Mouse (Mus musculus) c-Kit-positive CD71-positive TER-119-positive erythroid progenitor cells, embryonic 14.5 days (primary cell): Measurements from ENCODE around the gene Nadsyn1.

ENCODE experiments used
- DNase-seq: peaks from one replicate; pipeline ENCODE4 v3.0.0-alpha.2; 2013; ENCODE audit warnings: low spot score

Nadsyn1 gene

GRCm38 (mm10) chr7:143801195-143802065 is 21.2 kb downstream of the Nadsyn1 start:
- DNase-seq: no peak

DNA sequence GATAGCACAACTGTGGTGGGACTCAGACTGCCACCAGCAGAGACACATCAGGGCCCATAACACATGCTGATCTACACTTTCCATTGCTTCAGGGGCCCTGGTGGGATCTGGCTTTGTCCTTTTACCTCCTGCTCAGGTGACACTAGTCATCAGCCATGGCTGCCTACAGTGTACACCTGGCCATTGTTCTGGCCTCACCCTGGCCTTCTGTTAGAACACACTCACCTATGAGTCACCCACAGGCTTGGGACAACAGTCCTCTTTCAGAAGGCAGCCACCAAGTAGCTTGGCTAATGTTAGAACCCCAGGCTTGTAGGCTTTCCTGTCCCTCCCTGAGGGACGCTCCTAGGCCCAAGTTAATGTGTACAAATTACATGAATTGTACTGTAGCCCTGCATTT is 21.9 kb downstream of the Nadsyn1 start:
- DNase-seq: no peak

GRCm38 (mm10) chr7:143798783-143799182 is 23.9 kb downstream of the Nadsyn1 start:
- no peak for DNase-seq

DNA sequence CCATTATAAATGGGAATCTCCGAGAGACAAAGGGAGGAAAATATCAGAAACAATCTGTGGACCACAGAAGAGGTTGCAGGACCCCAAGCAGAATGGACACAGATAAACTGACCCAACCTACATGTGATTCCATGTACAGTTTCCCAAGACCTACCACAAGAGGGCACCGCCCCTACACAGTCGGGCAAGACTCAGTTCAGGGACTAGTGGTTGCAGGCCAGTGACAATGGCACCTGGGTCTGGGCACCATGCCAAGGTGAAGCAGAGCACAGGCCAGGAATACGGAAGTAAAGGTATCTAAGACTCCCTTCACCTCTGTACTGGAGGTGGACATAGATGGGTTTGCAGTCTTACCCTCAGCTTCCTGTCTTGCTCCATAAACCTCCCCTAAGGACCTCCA is 29.5 kb downstream of the Nadsyn1 start:
- DNase-seq: no peak

GRCm38 (mm10) chr7:143792336-143792985 is 30.2 kb downstream of the Nadsyn1 start:
- DNase-seq: no peak

DNA sequence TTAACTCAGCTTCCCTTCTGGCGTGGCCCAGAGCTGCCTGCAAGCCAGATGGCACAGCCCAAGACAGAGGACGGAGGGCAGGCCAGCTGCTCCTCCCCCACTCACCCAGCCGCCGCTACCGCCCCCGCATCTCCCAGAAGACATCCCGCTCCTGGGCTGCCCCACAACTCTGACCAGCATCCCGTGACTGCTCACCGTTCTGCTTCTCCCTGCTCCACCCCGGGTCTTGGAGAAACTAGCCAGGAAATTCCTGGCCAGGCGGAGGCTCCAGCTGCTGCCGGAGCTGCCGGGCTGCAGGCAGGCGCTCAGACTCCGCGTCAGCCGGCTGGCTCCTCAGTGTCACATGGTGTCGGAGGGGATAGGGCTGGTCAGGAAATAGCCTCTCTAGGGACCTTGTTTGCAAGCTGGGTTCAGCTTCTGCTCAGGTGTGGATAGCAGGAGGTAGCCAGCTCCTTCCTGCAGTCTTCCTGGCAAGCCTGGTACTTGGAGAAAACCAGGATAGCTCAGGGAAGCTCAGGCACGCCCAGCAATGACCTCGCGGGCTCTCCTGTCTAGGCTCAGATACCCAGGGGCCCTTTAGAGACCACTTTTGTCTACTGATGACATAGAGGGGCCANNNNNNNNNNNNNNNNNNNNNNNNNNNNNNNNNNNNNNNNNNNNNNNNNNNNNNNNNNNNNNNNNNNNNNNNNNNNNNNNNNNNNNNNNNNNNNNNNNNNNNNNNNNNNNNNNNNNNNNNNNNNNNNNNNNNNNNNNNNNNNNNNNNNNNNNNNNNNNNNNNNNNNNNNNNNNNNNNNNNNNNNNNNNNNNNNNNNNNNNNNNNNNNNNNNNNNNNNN is 38.4 kb downstream of the Nadsyn1 start, which contains the start of gene Mrgpre:
Gene Mrgpre (minus strand): TSS at position 505 of the 834 bp plus-strand sequence.
- DNase-seq: no peak

GRCm38 (mm10) chr7:143783378-143783995 is 39.2 kb downstream of the Nadsyn1 start:
- no peak for DNase-seq

DNA sequence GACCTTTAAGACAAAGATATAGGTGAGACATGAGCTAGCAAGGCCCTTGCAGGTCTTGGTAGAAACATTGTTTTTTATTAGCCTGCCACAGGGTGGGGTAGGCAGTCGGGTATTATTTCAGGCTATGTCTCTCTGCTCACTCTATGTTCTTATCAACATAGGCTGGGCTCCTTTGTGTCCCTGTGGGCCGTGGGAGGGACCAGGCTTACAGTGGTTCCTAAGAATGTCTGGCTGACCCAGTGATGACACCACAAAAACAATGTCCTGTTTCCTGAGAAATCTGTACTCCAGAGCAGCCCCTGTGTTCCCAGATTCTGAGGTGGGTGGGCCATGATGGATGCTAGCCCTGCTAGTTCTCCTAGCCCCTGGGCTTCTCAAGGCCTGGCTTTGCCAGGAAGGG is 45.3 kb downstream of the Nadsyn1 start:
- DNase-seq: no peak

- no peak for DNase-seq
These were observed 46.5 kb downstream of the Nadsyn1 start for GRCm38 (mm10) chr7:143776137-143776536.

- DNase-seq: no peak
These were observed 53.2 kb downstream of the Nadsyn1 start for GRCm38 (mm10) chr7:143769461-143769860.

DNA sequence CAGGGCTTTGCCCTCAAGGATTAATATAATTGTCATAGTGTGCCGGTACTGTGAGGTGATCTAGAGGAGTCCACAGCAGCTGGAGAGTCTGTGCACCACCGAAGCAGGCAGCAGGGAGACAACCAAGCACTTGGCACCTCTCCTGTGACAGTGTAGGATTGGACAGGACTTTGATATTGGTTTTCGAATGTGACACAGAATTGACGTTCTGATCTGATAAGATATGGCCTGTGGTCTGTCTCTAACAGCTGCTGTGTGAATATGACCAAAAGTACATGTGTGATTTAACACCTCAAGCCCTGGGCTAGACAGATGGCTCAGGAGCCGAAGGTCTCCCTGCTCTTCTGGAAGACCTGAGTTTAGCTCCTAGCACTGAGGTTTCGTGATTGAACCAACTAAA is 54.4 kb downstream of the Nadsyn1 start:
- DNase-seq: no peak

- no peak for DNase-seq
These were observed 55.8 kb downstream of the Nadsyn1 start, which contains the start of gene Mrgprg for GRCm38 (mm10) chr7:143766893-143767292. Gene Mrgprg (minus strand): TSS chr7:143766993.

DNA sequence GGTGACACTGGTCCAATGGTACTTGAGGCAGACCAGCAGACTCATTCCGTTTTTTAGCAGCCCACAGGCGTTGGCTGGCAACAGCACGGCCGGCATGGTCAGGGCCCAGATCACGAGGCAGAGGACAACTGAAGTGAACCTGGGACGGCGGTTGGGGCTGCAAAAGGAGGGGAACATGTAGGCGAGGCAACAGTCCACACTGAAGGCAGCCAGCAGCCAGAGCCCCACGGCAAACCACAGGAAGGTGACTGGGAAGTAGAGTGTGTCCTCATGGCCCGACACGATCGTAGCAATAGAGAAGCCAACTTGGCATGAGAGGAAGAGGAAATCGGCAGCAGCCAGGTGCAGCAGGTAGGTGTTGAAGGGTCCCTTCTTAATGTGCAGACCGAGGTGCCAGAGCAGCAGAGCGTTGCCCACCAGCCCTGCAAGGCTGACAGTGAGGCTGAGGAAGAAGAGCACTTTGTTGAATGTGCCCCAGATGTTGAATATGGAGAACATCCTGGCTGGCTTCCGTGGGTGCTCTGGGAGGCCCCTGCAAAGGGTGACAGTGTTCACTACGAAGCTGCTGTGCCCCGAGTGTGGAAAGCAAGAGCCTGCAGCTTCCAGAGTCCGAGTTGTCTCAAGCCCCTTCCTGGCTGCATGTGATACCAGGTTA is 57.6 kb downstream of the Nadsyn1 start:
- DNase-seq: no peak

- peak; percentile 29 for DNase-seq
These were observed 58.9 kb downstream of the Nadsyn1 start for GRCm38 (mm10) chr7:143763794-143764193.

DNA sequence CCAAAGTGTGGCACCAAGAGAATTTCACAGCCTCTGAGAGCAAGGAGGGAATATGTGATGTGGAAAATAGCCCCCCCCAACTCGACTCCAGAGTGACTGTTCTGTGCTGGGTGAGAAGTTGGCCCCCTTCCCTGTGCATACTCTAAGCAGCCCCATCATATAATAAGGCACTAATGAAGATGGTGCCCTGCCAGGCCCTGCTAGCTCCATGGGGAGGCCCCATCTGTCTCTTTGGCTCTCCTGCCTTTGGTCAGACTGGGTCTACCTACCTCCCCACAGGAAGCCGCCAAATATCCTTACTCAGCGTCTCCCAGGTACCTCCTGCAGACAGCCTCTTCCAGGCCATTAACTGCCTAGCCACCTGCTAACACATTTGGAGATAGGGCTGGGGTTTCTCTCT is 63.7 kb downstream of the Nadsyn1 start:
- DNase-seq: no peak

- DNase-seq: no peak
These were observed 65.0 kb downstream of the Nadsyn1 start for GRCm38 (mm10) chr7:143757696-143758095.

- peak; percentile 27 for DNase-seq
These were observed 65.6 kb downstream of the Nadsyn1 start for GRCm38 (mm10) chr7:143757027-143757390.

GRCm38 (mm10) chr7:143756125-143757026 is 66.3 kb downstream of the Nadsyn1 start, which contains the start of gene Osbpl5:
Gene Osbpl5 (minus strand): TSS chr7:143756985.
- DNase-seq: no peak

DNA sequence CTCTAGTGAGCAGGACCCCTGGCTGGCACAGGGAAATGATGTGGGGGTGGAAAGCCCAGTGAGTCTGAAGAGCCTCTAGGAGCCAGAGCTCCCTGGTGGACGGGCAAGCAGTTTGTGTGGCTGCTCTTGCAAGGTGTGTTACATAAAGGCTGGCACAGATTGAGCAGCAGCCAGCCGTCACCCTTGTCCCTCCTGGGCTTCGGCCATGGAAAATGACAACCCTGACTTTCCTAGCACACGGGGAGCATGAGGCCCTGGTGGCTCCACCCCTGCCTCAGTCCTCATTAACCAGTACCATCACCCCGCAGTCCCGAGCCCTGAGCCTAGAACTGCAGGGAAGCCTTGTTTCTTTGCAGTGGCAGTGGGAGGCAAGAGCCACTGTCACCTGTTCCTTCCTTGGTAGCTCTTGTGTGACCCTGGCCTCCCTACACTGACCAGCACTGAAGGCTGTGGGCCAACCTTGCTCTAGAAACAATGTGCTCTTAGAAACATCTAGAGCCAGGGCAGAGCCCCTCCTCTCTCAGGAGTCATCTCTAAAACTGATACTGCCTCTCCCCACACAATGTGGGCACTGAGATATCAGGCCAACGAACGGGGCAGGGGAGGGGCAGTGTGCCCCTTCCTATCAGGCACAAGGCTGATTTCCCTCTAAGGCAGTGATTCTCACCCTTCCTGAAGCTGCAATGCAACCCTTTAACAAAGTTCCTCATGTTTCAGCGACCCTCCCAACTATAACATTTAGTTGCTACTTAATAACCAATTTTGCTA is 67.1 kb downstream of the Nadsyn1 start:
- no peak for DNase-seq
